Comparison of ENCODE assay signal across 8 mouse cellular contexts in genomic region chr19:7340371-7340779, GRCm38 (mm10). TPM values are rescaled to one million over a fixed set of nuclear protein-coding genes. Genes with fewer than 3 reads are reported as not detected.
DNase-seq lines count a peak whose midpoint lies in the region; ATAC-seq and TF ChIP-seq lines count a peak whose summit lies in the region.

No protein-coding gene starts in this region.

- H3K9me3 ChIP-seq in forebrain, embryonic 13.5 days (replicated peaks), result no peaks in the 10 kb centered on the region
- no peaks in the 10 kb centered on the region for H3K9me3 ChIP-seq in hindbrain, embryonic 14.5 days (ENCODE audit: control insufficient read depth, low read length)
- no peaks in the 10 kb centered on the region for H3K9me3 ChIP-seq in midbrain, embryonic 14.5 days (ENCODE audit: control insufficient read depth, low read length)

- peaks cover 35% of the 10 kb centered on the region for H3K4me1 ChIP-seq in kidney, adult 2 months (ENCODE audit: control insufficient read depth, insufficient read depth, low read length)
- peaks cover 52% of the 10 kb centered on the region for H3K4me1 ChIP-seq in forebrain, embryonic 13.5 days
- peaks cover 30% of the 10 kb centered on the region for H3K4me1 ChIP-seq in hindbrain, embryonic 14.5 days (replicated peaks; ENCODE audit: control insufficient read depth, insufficient read depth, low read length)
- H3K4me1 ChIP-seq in midbrain, embryonic 14.5 days (ENCODE audit: control insufficient read depth, insufficient read depth, low read length), result peaks cover 33% of the 10 kb centered on the region

- H3K4me3 ChIP-seq in kidney, adult 2 months (ENCODE audit: insufficient read depth, low read depth, low read length), result peak overlapping the region; percentile 92
- peak overlapping the region; percentile 95 for H3K4me3 ChIP-seq in forebrain, embryonic 13.5 days
- peak overlapping the region; percentile 60 for H3K4me3 ChIP-seq in hindbrain, embryonic 14.5 days (replicated peaks; ENCODE audit: low read length)
- H3K4me3 ChIP-seq in midbrain, embryonic 14.5 days (replicated peaks; ENCODE audit: low read depth, low read length), result peak overlapping the region; percentile 82

- no peak for TF ChIP-seq CTCF in kidney, adult 2 months (conservative IDR thresholded peaks at IDR 0.05; ENCODE audit: insufficient read depth, insufficient read length, low read depth, low read length)

- TF ChIP-seq POLR2A in kidney, adult 2 months (IDR thresholded peaks at IDR 0.05; ENCODE audit: low read depth, low read length), result no peak

- WGBS in kidney, adult 2 months, result under 1% methylated on average over 15 of the region's 15 CpGs
- under 1% methylated on average over 15 of the region's 15 CpGs for WGBS in forebrain, embryonic 13.5 days
- WGBS in hindbrain, embryonic 14.5 days, result 1% methylated on average over 15 of the region's 15 CpGs
- whole genome bisulfite sequencing in midbrain, embryonic 14.5 days, result 2% methylated on average over 15 of the region's 15 CpGs

- no peak for ATAC-seq in forebrain, embryonic 13.5 days
- ATAC-seq in hindbrain, embryonic 14.5 days (ENCODE audit: low FRiP score), result no peak
- no peak for ATAC-seq in midbrain, embryonic 14.5 days (ENCODE audit: low FRiP score, low TSS enrichment)
- no peak for ATAC-seq in megakaryocyte progenitor cell, adult 5-6 weeks (replicated peaks; ENCODE audit: poor library complexity)

- intact Hi-C loops in left cerebral cortex, postnatal 36 days (cut with DNase I), result loop anchor here (2.0 to 10.0 kb wide), 5 partner anchors 38 to 286 kb away; partner anchors contain the start of genes 2700081O15Rik, Macrod1 and Naa40

- no peaks in the 10 kb centered on the region for H3K36me3 ChIP-seq in kidney, adult 2 months (ENCODE audit: control insufficient read depth, insufficient read depth, low read length)
- 0 out of 2 replicates have a peak, but pooled peaks cover 9% of the 10 kb centered on the region for H3K36me3 ChIP-seq in forebrain, embryonic 13.5 days (ENCODE audit: poor library complexity, severe bottlenecking)
- H3K36me3 ChIP-seq in hindbrain, embryonic 14.5 days (replicated peaks; ENCODE audit: control insufficient read depth, insufficient read depth), result no peaks in the 10 kb centered on the region
- no peaks in the 10 kb centered on the region for H3K36me3 ChIP-seq in midbrain, embryonic 14.5 days (ENCODE audit: control insufficient read depth, insufficient read depth, low read length)

- peak; percentile 46 for DNase-seq in kidney, adult 2 months
- no peak for DNase-seq in kidney, adult 9 months
- DNase-seq in adrenal gland, postnatal 36 days, result peak; percentile 29 to 33
- DNase-seq in hindbrain, embryonic 14.5 days (ENCODE audit: low spot score), result no peak
- peak; percentile 53 to 68 for DNase-seq in left cerebral cortex, postnatal 36 days (ENCODE audit: low spot score in 2 of 2)
- peak; percentile 34 for DNase-seq in midbrain, embryonic 14.5 days

- H3K9ac ChIP-seq in forebrain, embryonic 13.5 days, result peak overlapping the region; percentile 99
- peak overlapping the region; percentile 81 for H3K9ac ChIP-seq in hindbrain, embryonic 14.5 days
- H3K9ac ChIP-seq in midbrain, embryonic 14.5 days (replicated peaks; ENCODE audit: low read length), result peak overlapping the region; percentile 88

- H3K27ac ChIP-seq in kidney, adult 2 months (ENCODE audit: insufficient read depth, low read depth, low read length), result peak overlapping the region; percentile 79
- 0 out of 2 replicates have a peak overlapping the region, but pooled peaks have one; percentile 92 for H3K27ac ChIP-seq in forebrain, embryonic 13.5 days
- H3K27ac ChIP-seq in hindbrain, embryonic 14.5 days, result peak overlapping the region; percentile 79; the same call in 1 of the 2 replicates
- H3K27ac ChIP-seq in midbrain, embryonic 14.5 days (replicated peaks; ENCODE audit: low read depth, low read length), result no peak overlapping the region; the same call in 1 of the 2 replicates

- peak overlapping the region; percentile 97 for H3K4me2 ChIP-seq in forebrain, embryonic 13.5 days
- peak overlapping the region; percentile 81 for H3K4me2 ChIP-seq in hindbrain, embryonic 14.5 days (replicated peaks)
- H3K4me2 ChIP-seq in midbrain, embryonic 14.5 days (ENCODE audit: low read length), result peak overlapping the region; percentile 88

- H3K27me3 ChIP-seq in kidney, adult 2 months (replicated peaks; ENCODE audit: control insufficient read depth, insufficient read depth, low read length), result no peaks in the 10 kb centered on the region
- H3K27me3 ChIP-seq in forebrain, embryonic 13.5 days, result no peaks in the 10 kb centered on the region
- no peaks in the 10 kb centered on the region for H3K27me3 ChIP-seq in hindbrain, embryonic 14.5 days (ENCODE audit: control insufficient read depth, insufficient read depth, low read length)
- no peaks in the 10 kb centered on the region for H3K27me3 ChIP-seq in midbrain, embryonic 14.5 days (ENCODE audit: control insufficient read depth, insufficient read depth, low read length)

RNA-seq across cellular contexts. Expression of gene Mark2, which starts 1.3 kb away (rescaled TPM):
- polyA plus RNA-seq in kidney, adult 2 months (2012; rRNA removed), result 85.0 and 86.5 TPM in 2 replicates
- 10 to 100 TPM; 71.9 to 76.4 TPM for total RNA-seq in adrenal gland, postnatal 36 days (2021)
- polyA plus RNA-seq in forebrain, embryonic 13.5 days (2015; fragmentation: Nextera tagmentation; extraction: Ambion mirVana), result 38.3 and 39.0 TPM in 2 replicates
- 50.7 and 57.6 TPM in 2 replicates for polyA plus RNA-seq in hindbrain, embryonic 14.5 days (2014; fragmentation: Nextera tagmentation; extraction: Ambion mirVana)
- 100 to 1,000 TPM; 134 to 160 TPM for total RNA-seq in left cerebral cortex, postnatal 36 days (2021)
- 48.4 and 55.0 TPM in 2 replicates for polyA plus RNA-seq in midbrain, embryonic 14.5 days (2014; fragmentation: Nextera tagmentation; extraction: Ambion mirVana)
- total RNA-seq in megakaryocyte progenitor cell, adult 5-6 weeks (2015), result 63.8 and 70.0 TPM in 2 replicates
- total RNA-seq in megakaryocyte progenitor cell, adult 5-6 weeks (2017), result 23.3 and 24.8 TPM in 2 replicates

RNA-seq across cellular contexts. Expression of gene Spindoc, which starts 42.4 kb away (rescaled TPM):
- 14.0 and 15.0 TPM in 2 replicates for polyA plus RNA-seq in kidney, adult 2 months (2012; rRNA removed)
- total RNA-seq in adrenal gland, postnatal 36 days (2021), result 10 to 100 TPM; 20.4 to 23.8 TPM
- 42.1 and 47.5 TPM in 2 replicates for polyA plus RNA-seq in forebrain, embryonic 13.5 days (2015; fragmentation: Nextera tagmentation; extraction: Ambion mirVana)
- 21.8 and 25.8 TPM in 2 replicates for polyA plus RNA-seq in hindbrain, embryonic 14.5 days (2014; fragmentation: Nextera tagmentation; extraction: Ambion mirVana)
- 10 to 100 TPM; 31.9 to 37.4 TPM for total RNA-seq in left cerebral cortex, postnatal 36 days (2021)
- polyA plus RNA-seq in midbrain, embryonic 14.5 days (2014; fragmentation: Nextera tagmentation; extraction: Ambion mirVana), result 26.9 and 48.1 TPM in 2 replicates
- total RNA-seq in megakaryocyte progenitor cell, adult 5-6 weeks (2015), result 7.6 and 8.1 TPM in 2 replicates
- 2.6 and 3.6 TPM in 2 replicates for total RNA-seq in megakaryocyte progenitor cell, adult 5-6 weeks (2017)

Comparison
In these comparisons a context has a peak if more than half of its experiments do, and no peak if none do; other contexts are left out.
1. DNase-seq: peak in kidney, adult 2 months (single experiment), adrenal gland, postnatal 36 days (2 of 2), left cerebral cortex, postnatal 36 days (2 of 2) and midbrain, embryonic 14.5 days (single experiment); none in kidney, adult 9 months (single experiment) and hindbrain, embryonic 14.5 days (single experiment).
2. Peak in every context shown above with its lines, with median percentiles within 50 percentile points of each other: H3K4me3 ChIP-seq, H3K4me2 ChIP-seq and H3K9ac ChIP-seq.